Mouse (Mus musculus) embryonic facial prominence, embryonic 14.5 days (tissue): Measurements from ENCODE around the gene Hlcs. TPM values are rescaled to one million over a fixed set of nuclear protein-coding genes. Genes with fewer than 3 reads are reported as not detected.

ENCODE experiments used
- ATAC-seq: fragments of 200-750 bp; cut with Nextera tagmentation; 2 replicates; pipeline ENCODE4 v1.8.0; 2017; ENCODE audit warnings: low read depth, moderate number of reproducible peaks, moderate TSS enrichment
- DNase-seq: peaks from one replicate; pipeline ENCODE4 v3.0.0-alpha.2; 2015; ENCODE audit warnings: low spot score
- H3K27ac ChIP-seq: fragments of 300-500 bp; sonication (generic); replicated peaks from 2 replicates; pipeline ENCODE4 v1.5.1; 2014; ENCODE audit warnings: low read depth, mild to moderate bottlenecking, low read length, moderate library complexity
- H3K27me3 ChIP-seq: fragments of 300-500 bp; sonication (generic); replicated peaks from 2 replicates; pipeline ENCODE4 v1.6.1; 2014; ENCODE audit warnings: low read length; ENCODE audit not compliant: control insufficient read depth, insufficient read depth
- H3K36me3 ChIP-seq: fragments of 300-500 bp; sonication (generic); 2 replicates; pipeline ENCODE4 v1.6.1; 2014; ENCODE audit warnings: low read length, mixed read lengths; ENCODE audit not compliant: control insufficient read depth, insufficient read depth
- H3K4me1 ChIP-seq: fragments of 300-500 bp; sonication (generic); 2 replicates; pipeline ENCODE4 v1.6.1; 2014; ENCODE audit warnings: antibody characterized with exemption, low read length; ENCODE audit not compliant: control insufficient read depth, insufficient read depth
- H3K4me2 ChIP-seq: fragments of 300-500 bp; sonication (generic); 2 replicates; pipeline ENCODE4 v1.6.1; 2014; ENCODE audit warnings: low read depth, mild to moderate bottlenecking, low read length, moderate library complexity, mixed read lengths
- H3K4me3 ChIP-seq: fragments of 300-500 bp; sonication (generic); 2 replicates; pipeline ENCODE4 v1.5.1; 2014; ENCODE audit warnings: low read depth, mild to moderate bottlenecking, low read length
- H3K9ac ChIP-seq: fragments of 300-500 bp; sonication (generic); 2 replicates; pipeline ENCODE4 v1.6.1; 2014; ENCODE audit warnings: low read depth, mild to moderate bottlenecking, low read length, moderate library complexity, mixed read lengths
- H3K9me3 ChIP-seq: fragments of 300-500 bp; sonication (generic); 2 replicates; pipeline ENCODE4 v1.6.1; 2016; ENCODE audit warnings: low read length; ENCODE audit not compliant: control insufficient read depth
- WGBS: fragments of 180-500 bp; shearing (Covaris S2); extraction: QIAGEN DNeasy Blood & Tissue Kit; methylation state at CpG from one replicate; pipeline ENCODE4 v1.1.7; 2014; 5-methylcytosine and 5-hydroxymethylcytosine counted together
- polyA plus RNA-seq: library from polyadenylated mRNA; unstranded; fragments of >200 nt; fragmentation: Nextera tagmentation; extraction: Ambion mirVana; gene quantifications from 2 replicates; pipeline ENCODE4 v1.2.1, GENCODE M21; 2014

The Hlcs gene
- polyA plus RNA-seq, 1 experiment from 2014 or later, result 6.8 TPM

DNA sequence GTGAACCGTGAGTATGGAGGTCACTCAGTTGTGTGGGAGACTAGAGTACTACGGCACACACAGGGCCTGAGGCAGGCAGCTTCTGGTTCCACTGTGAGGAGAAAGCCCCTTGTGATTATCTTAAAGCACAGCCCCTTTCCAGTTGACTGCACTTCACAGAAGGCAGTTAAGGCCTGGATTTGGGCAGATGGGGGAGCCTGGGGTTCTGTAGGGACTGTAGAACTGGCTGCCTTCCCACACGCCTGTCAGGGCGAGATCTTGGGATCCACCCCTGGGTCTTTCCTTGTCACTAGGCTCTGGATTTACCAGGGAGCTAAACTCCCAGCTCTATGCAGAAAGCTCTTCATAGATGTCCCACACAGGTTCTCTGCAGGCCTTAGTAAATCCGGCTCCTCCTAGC, 17.1 kb upstream of the Hlcs start:
- H3K4me2 ChIP-seq, result no peak overlapping the region
- no peak overlapping the region for H3K4me3 ChIP-seq
- WGBS, result 67% methylated on average over 5 of the region's 5 CpGs
- H3K36me3 ChIP-seq, result no peaks in the 10 kb centered on the region
- peak; percentile 27 for DNase-seq
- peaks cover 15% of the 10 kb centered on the region; the same call in 1 of the 2 replicates for H3K4me1 ChIP-seq
- no peak overlapping the region for H3K9ac ChIP-seq
- ATAC-seq, result peak; percentile 38; the same call in 1 of the 2 replicates
- no peaks in the 10 kb centered on the region for H3K9me3 ChIP-seq
- H3K27ac ChIP-seq, result no peak overlapping the region
- peaks cover 24% of the 10 kb centered on the region for H3K27me3 ChIP-seq

GRCm38 (mm10) chr16:94328881-94329867, 15.8 kb upstream of the Hlcs start:
- Histone ChIP-seq H3K4me2 (peak overlapping the region; percentile 89), H3K9me3 (no peaks in the 10 kb centered on the region), H3K4me3 (peak overlapping the region; percentile 52), H3K36me3 (no peaks in the 10 kb centered on the region), H3K27ac (no peak overlapping the region), H3K27me3 (peaks cover 24% of the 10 kb centered on the region), H3K9ac (0 out of 2 replicates have a peak overlapping the region, but pooled peaks have one; percentile 69), H3K4me1 (peaks cover 15% of the 10 kb centered on the region; the same call in 1 of the 2 replicates)
- DNase-seq (peak; percentile 22), ATAC-seq (no peak)
- 9% methylated on average over 23 of the region's 25 CpGs for WGBS

- Histone ChIP-seq H3K4me1 (peaks cover 15% of the 10 kb centered on the region; the same call in 1 of the 2 replicates), H3K9me3 (no peaks in the 10 kb centered on the region), H3K27ac (no peak within 1 kb of the TSS), H3K4me2 (peak within 1 kb of the TSS; percentile 89), H3K4me3 (peak within 1 kb of the TSS; percentile 52), H3K9ac (peak within 1 kb of the TSS; percentile 69), H3K36me3 (no peaks in the 10 kb centered on the region), H3K27me3 (peaks cover 24% of the 10 kb centered on the region)
- WGBS, result under 1% methylated on average over 63 of the region's 63 CpGs
- DNase-seq, result peak; percentile 18
- peak; percentile 44; the same call in 1 of the 2 replicates for ATAC-seq
These were observed 14.7 kb upstream of the Hlcs start, which contains the start of gene Ripply3 for GRCm38 (mm10) chr16:94327781-94328711. Ripply3 (plus strand) TSS chr16:94328420.

GRCm38 (mm10) chr16:94326008-94326407, 12.6 kb upstream of the Hlcs start:
- Histone ChIP-seq H3K4me3 (no peak overlapping the region), H3K9ac (no peak overlapping the region), H3K4me2 (no peak overlapping the region), H3K27me3 (peaks cover 24% of the 10 kb centered on the region), H3K27ac (no peak overlapping the region), H3K4me1 (peaks cover 15% of the 10 kb centered on the region; the same call in 1 of the 2 replicates), H3K9me3 (no peaks in the 10 kb centered on the region), H3K36me3 (no peaks in the 10 kb centered on the region)
- ATAC-seq (no peak), DNase-seq (no peak)
- 83% methylated on average over 3 of the region's 3 CpGs for WGBS

- no peak for DNase-seq
- 58% methylated on average over 5 of the region's 5 CpGs for WGBS
These were observed 10.3 kb upstream of the Hlcs start for GRCm38 (mm10) chr16:94323681-94324080.

DNA sequence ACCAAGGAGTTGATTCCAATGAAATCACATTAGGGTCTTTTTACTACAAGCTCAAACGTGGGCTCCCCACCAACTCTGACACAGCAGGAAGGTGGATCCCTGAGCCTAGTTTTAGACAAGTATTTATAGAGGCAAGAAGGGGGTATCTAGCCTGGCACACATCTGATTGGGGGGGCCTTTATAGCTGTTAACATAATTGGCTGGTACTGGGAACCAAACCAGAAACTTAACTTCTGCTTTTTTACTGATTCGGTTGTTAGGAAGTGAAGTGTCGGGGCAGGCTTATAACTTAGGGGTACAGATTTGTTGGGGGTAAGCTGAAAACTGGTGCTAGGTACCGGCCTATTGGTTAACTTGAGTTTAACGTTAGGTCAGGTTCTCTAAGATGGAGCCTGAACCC, 6.9 kb upstream of the Hlcs start:
- WGBS, result 80% methylated on average over 5 of the region's 5 CpGs
- Histone ChIP-seq H3K27ac (no peak overlapping the region), H3K36me3 (no peaks in the 10 kb centered on the region), H3K4me2 (no peak overlapping the region), H3K9me3 (no peaks in the 10 kb centered on the region), H3K9ac (no peak overlapping the region), H3K4me3 (no peak overlapping the region), H3K27me3 (no peaks in the 10 kb centered on the region), H3K4me1 (no peaks in the 10 kb centered on the region)
- ATAC-seq (no peak), DNase-seq (no peak)

More at GRCm38 (mm10) chr16:94323681-94324080, 10.3 kb upstream of the Hlcs start:
- H3K9ac ChIP-seq, result no peak overlapping the region
- no peak overlapping the region for H3K4me3 ChIP-seq
- no peak for ATAC-seq
- H3K36me3 ChIP-seq, result no peaks in the 10 kb centered on the region
- no peaks in the 10 kb centered on the region for H3K9me3 ChIP-seq
- peaks cover 20% of the 10 kb centered on the region for H3K27me3 ChIP-seq
- H3K4me1 ChIP-seq, result peaks cover 8% of the 10 kb centered on the region; the same call in 1 of the 2 replicates
- no peak overlapping the region for H3K27ac ChIP-seq
- no peak overlapping the region for H3K4me2 ChIP-seq

GRCm38 (mm10) chr16:94317752-94318151, 4.4 kb upstream of the Hlcs start:
- Histone ChIP-seq H3K36me3 (no peaks in the 10 kb centered on the region), H3K27me3 (no peaks in the 10 kb centered on the region), H3K4me1 (peaks cover 7% of the 10 kb centered on the region; the same call in 1 of the 2 replicates), H3K27ac (no peak overlapping the region), H3K4me3 (no peak overlapping the region), H3K9ac (no peak overlapping the region), H3K4me2 (no peak overlapping the region), H3K9me3 (no peaks in the 10 kb centered on the region)
- ATAC-seq (no peak), DNase-seq (no peak)
- WGBS, result 79% methylated on average over 5 of the region's 5 CpGs

DNA sequence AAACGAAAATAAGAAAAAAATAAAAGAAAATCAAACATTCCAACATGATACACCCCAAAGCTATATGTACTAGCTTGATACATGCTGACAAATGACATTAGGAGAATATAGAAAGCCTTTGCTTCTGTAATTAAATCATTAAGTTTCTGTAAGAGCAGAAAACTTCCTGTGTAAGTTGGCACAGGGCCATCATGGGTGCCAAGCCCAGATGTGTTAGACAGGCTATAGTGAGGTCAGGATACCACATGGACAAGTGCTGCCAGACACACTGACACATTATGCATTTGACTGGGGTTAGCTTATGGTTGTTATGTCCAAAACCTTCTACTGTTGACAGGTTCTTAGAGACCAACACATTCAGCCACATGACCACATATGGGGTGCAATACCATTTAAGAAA, 1.8 kb upstream of the Hlcs start:
- DNase-seq, result no peak
- Histone ChIP-seq H3K4me1 (peaks cover 15% of the 10 kb centered on the region), H3K4me2 (no peak overlapping the region), H3K9me3 (no peaks in the 10 kb centered on the region), H3K27ac (no peak overlapping the region), H3K27me3 (no peaks in the 10 kb centered on the region), H3K36me3 (no peaks in the 10 kb centered on the region), H3K9ac (no peak overlapping the region), H3K4me3 (no peak overlapping the region)
- no peak for ATAC-seq
- 53% methylated on average over 1 of the region's 1 CpGs for WGBS
